Mouse (Mus musculus) erythroid progenitor cell, adult 5-6 weeks (primary cell): ENCODE results near the gene Mymx. TPM values are rescaled to one million over a fixed set of nuclear protein-coding genes. Genes with fewer than 3 reads are reported as not detected.

Source experiments
- ATAC-seq: replicated peaks from 2 replicates; pipeline ENCODE4 v1.8.0; 2016; ENCODE audit warnings: moderate number of reproducible peaks, mild to moderate bottlenecking, moderate TSS enrichment, inconsistent platforms; ENCODE audit not compliant: poor library complexity, low FRiP score, severe bottlenecking
- total RNA-seq, 2 experiments: library from RNA; stranded (forward) in 1 of 2; stranded (reverse) in 1 of 2; fragments of 150-400 nt in 1 of 2; fragments of 186-747, 209-891 nt in 1 of 2; gene quantifications; 2 replicates each; pipeline versions ENCODE4 v1.2.3 to v1.2.4; 2015 to 2017; ENCODE audit warnings: low replicate concordance in 2 of 2

Mymx gene
- total RNA-seq, 2 experiments from 2014 or later, result not detected

DNA sequence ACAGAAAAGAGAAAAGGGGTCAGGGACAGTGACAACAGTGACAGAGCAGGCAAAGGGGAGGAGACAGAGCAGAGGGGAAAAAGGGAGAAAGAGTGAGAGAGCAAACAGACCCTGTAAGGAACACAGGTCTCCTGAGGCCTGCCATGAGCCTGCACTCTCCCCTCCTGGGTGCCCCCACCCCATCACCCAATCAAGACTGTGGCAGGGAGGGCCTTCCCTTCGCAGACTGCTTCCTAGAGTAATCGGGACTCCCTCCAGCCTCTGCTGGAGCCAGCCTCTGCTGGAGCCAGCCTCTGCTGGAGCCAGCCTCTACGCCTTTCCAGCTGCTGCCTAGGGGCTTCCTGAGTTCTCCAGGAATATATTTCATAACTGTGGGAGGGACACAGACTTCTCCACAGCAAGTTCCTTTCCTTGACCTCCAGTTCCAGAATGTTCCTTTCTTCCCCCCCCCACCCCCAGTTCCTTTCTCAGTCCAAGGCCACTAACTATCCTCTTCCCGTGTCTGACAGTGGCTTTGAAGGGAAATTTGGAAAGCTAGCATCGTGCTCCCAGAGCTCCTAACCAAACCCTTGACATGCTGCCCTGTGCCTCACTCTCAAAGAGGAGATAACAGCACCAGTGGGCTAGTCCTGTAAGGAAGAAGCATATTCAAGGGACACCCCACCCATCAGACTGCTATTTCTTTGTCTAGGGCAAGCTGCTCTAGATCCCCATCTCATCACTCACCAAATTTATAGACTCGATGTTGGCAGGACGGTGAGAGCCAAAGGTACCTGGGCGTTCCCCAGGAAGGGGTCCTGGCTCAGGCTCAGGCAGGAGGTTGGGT lies 9.1 kb downstream of the Mymx start:
- peak; percentile 48 for ATAC-seq

DNA sequence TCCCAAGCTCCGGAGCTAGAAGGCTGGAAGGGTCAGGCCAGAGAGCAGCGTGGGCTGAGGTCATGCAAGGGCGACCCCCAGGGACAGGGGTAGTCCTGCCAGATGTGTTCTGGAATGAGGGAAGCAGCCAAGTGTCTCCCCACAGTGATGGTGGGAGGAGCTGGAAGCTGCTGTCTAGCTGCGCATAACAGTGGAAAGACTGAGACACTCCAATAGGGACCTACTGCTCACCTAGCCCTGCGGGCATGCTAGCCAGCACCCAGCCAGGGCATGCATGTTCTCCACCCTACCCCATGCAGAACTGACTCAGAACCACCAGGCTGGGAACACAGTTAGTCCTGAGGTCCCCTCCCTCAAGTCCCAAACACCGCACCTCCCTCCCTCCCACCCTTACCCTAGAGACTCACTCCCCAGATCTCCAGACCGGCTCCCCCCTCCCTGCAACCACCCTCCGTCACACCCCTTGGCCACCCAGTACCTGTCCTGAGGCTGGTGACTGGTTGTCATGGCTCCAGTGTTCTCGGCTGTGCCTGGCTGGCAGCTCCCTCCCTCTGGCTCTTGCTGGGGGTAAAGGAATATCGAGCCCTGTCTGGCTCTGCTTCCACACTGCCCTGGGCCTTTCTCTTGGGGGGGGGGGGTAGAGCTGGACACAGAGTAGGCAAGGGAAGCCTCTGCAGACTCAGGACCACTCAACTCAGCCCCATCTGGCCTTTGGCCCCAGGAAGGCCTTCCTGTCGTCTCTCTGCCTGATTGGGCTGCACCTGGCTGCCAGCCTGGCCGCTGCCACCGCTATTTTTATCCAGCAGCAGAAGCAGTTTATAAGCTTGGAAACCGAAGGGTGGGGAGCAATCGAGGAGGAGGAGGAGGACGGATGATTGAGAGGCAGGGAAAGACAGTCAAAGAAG lies 9.9 kb downstream of the Mymx start:
- no peak for ATAC-seq

DNA sequence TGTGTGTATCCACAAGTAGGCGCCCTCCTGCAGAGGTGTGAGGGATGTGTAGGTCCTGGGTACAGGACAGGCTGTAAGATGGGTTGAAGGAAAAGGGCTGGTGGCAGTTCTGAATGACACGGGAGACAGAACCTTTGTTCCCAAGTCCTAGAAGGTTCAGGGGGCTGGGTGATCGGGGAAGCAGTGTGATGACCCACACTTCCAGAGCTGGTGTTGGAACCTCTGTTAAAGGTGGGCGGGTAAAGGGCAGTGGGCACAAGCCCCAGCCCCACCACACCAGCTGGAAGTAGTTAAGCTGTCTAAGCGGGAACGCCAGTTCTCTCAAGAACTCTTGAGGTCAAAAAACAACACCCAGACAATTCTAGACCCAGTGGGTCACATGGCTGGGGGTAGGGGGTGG lies 11.5 kb downstream of the Mymx start:
- ATAC-seq, result no peak

DNA sequence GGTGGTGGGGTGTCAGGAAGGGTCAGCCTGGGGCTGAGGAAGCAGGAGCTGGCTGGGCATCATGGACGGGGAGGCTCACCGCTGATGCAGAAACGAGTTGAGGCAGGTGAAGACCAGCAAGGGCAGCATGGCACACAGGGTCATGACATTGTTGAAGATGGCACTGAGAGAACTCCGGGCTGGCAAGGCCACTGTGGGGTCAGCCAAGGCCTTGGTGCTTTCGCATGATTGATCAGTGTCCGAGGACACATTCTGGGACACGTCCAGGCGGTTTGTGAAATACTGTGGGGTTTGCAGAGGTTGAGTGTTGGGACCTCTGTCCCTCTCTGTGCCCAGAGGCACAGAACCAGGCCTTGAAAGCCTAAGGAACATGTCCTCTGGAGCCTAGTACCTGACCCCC lies 12.1 kb downstream of the Mymx start:
- no peak for ATAC-seq

DNA sequence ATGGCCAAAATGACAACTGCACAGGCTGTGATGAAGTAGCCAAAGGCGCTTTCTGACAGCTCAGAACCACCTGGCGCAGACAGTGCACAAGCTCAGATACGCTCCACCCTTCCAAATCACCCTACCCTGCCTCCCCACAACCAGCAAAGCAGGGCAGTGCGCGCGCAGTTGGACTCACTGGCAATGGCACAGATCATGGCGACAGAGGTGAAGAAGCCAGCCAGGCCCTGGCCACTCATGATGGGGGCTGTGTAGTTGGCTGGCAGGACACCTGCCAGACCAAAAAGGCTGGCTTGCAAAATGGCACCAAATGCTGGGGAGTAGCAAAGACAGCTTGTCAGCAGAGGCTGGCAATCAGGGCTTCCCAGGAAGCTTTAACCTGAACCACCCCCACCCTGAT lies 12.7 kb downstream of the Mymx start:
- ATAC-seq, result no peak

DNA sequence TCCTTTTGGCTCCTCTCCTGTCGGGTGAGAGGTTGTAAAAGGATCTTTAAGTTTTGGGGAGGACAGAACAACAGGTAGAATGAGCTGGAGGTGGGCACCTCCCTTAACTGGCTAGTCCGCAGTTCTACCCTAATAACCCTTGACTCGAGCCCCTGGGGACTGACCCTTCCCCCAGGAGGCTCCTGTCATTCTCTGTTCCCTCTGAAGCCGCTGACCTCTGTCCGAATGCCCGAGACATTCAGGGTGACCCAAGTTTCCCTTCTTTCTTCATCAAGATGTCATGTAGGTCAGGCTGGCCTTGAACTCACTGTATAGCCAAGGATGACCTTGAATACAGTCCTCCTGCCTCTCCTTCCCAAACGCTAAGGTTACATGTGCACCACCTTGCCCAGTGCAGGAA lies 13.5 kb downstream of the Mymx start:
- no peak for ATAC-seq

DNA sequence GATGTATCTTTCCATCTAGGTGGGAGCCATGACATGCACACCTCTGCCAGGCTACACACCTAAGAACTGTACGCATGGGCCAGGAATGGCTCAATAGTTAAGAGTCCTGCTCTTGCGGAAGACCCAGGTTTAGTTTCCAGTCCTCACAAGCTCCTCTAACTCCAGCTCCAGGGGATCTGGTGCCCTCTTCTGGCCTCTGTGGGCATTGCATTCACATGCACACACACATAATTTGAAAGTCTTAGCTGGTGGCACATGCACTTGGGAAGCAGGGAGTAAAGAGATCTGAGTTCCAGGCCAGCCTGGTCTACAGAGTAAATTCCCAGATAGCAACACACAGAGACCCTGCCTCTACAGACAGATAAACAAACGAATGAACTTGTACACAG lies 15.5 kb downstream of the Mymx start:
- no peak for ATAC-seq

DNA sequence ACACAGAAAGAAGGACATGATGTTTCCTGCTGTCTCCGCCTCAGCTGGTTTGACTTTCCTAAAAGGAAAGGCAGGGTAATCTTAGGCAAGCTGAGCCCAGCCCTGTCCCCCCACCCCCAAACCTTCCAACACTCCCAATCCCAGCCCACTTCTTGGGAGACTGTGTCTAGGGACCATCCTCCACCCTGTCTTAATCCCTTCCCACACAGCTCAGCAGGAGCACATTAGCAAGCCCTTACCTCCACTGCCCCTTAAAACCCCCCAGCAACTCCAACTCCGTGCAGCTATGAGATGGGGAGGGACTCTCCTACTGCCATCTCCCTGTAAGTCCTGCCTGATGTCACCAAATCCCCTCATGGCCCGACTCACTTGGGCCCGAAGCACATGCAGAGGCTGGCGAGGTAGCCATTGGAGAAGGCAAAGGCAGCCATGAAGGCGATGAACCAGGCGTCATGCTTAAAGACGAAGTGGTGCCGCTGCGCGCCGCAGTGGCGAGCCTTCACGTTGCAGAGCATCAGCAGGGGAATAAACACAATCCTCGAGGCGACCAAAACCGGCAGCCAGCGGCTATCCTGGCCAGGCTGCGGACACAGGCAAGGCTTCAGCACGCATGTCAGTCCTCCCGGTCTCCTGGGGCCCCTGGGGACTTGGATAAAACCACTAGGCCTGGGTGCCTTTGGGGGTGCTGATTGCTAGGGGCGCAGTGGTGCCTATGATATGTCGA lies 16.0 kb downstream of the Mymx start:
- no peak for ATAC-seq

DNA sequence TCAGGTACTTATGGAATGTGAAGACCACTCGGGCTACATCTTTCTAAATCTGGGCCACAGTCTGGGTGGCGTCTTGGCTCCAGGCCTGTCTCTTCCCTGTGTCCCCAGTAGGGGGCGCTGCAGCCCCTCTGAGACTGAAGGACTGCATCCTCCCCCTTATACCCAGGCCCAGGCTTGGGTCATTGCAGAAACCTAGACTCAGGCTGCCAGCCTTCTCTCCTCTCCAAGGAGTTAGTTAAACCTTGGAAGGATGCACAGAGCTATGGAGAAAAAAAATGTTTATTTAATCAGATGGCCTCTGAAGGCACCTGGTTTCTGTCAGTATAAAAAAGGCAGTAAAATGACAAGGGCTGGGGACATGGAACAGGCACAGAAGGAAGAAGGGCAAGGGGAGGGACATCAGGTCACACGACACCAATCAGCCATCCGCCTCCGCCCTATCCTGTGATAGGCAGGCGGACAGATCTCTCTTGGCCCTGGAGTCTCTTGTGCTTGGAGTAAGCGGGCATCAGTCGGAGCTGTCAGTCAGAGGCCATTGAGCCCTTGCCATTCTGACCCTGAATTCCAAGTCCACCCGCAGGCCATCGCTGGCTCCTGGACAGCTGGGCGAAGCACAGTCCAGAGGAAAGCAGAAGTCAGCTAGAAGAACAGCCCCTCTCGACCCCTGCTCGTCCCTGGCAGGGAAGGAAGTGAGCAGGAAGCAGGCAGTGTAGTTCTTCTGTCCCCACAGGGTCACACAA lies 16.8 kb downstream of the Mymx start:
- no peak for ATAC-seq

DNA sequence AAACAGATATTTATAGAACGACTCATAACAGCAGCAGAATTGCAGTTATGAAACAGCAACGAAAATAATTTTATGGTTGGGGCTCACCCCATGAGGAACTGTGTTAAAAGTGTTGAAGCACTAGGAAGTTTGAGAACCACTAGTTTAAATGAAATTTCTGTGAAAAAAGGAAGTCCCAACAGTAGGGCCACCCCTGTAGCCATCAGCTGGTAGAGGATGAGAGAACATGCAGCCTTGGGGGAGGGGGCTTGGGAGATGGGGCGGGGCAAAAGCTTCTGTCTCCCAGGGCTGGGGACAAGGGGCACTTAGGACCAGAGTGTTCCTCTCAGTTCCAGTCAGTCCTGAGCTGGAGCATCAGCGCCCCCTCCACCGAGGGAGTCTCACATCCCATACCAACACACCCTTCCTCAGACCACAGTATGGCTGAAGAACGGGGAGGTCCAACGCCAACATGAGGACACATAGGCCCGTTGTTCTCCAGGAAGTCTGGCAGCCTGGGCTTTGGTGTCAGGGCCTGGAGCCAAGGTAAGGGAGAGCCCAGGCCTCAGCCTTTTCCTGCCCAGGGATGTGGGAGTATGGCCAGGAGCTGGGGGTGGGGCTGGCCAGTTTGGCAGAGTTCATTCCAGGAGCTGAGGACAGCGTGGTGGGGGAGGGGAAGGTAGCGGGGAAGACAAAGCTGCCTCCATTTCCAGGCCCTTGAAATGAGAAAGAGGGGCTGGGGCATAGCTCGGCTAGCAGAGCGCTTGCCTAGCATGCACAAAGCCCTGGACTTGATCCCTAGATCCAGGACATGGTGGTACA lies 17.6 kb downstream of the Mymx start:
- no peak for ATAC-seq

DNA sequence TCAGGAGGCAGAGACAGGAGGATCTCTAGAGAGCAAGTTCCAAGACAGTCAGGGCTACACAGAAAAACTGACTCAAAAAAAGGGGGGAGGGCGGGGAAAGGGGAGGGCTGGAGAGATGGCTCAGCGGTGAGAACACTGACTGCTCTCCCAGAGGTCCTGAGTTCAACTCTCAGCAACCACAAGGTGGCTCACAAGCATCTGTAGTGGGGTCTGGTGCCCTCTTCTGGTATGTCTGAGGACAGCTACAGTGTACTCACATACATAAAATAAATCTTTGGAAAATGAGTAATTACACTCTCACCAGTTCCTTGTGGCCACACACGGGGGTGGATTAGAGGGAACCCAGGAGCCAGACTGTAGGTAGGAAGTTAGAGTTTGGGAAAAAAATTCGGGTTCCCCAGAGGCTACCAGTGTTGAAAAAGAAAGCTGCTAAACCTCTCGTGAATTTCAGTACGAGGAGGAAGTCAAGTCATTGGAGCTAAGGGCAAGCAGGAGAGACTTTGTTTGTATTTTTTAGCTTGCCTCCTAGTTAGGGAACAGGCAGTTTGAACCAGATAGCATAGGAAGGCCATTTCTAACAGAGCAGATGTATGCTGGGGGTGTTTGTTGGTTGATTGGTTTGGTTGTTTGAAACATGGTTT lies 19.1 kb downstream of the Mymx start:
- ATAC-seq, result no peak

DNA sequence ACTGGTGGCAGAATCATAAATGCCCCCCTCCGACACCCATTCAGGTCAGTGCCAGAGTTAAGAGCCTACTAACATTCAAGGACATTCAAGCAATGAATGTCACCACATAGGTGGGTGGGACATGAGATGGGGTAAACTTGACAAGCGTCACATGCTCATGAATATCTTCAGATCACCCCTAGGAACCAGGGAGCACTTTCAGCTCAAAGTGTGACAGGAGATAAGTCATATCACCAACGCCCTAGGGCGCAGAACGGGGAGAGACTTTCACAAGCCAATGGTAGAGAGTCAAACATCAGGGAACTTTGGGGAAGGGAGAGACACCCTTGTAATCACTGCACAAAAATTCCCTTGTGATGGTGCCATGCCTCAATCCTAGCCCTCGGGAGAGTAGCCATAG lies 19.7 kb downstream of the Mymx start:
- ATAC-seq, result peak; percentile 61

DNA sequence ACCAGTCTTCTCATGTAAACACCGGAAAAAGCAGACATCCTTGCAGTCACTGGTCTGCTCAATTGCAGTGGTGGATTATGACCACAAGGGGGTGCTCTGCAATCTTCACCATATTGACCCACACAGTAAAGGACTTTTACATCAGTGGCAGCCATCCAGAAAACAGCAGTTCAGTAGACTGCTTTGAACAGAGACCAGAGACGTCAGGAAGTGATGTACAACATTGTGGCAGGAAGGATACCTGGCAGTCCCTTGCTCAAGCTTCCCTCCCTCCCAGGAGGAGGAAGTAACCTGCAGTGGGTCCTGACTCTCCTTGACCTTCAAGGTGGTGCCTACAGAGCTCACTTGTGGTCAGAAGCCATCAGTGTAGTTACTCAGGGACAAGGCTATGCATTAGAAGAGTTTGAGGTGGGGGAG lies 20.3 kb downstream of the Mymx start:
- ATAC-seq, result peak; percentile 78

DNA sequence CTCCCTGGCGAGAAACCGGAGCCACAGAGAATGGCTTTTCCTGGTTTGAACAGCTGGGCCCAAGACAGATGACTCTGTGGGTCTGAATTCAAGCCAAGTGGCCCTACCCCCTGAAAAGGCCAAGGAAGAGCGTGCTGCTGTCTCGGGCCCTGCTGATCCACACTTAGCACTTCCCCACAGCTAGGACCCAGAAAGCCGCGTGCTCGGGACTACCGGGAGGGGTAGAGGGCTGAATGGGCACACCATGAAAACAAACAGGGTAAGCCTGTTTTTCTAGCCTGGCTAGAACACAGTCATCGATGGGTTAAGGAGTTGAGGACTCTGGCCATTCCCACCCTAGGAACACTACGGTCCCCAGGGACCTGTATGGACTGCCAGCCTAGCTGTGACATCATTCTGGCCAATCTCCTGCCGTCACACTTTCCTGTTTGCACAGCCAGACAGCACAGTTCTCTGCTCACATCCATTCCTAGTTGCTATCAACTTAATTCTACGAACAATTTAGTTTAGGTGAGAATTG lies 20.9 kb downstream of the Mymx start:
- no peak for ATAC-seq

DNA sequence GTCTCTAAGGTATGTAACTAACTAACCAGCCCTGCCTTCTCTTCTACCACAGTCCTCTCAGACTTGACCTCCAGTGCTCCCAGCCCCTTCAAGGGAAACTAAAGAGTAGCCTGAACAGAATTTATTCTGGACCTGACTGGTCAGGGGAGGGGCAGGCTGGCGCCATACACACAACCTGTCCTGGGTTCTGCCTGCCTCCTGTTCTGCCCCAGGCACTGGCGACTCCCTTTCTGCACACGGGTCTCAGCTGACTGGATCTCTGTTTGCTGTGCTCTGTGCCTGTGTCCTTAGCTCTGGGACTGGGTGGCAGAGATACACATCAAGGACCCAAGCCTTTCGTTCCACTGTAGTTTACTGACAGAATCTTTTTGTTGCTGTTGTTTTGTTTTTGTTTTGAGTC lies 22.3 kb downstream of the Mymx start:
- ATAC-seq, result no peak

DNA sequence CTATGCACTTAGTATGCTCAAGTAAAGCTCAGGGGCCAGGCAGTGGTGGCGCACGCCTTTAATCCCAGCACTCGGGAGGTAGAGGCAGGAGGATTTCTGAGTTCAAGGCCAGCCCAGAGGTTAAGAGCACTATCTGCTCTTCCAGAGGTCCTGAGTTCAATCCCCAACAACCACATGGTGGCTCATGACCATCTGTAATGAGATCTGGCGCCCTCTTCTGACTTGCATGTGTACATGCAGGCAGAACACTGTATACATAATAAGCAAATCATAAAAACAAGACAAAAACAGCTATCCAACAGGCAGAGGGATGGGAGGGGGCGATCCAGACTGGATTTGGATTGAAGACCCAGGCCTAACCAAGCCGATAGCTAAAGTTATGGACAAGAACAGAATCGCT lies 23.1 kb downstream of the Mymx start:
- ATAC-seq, result no peak

DNA sequence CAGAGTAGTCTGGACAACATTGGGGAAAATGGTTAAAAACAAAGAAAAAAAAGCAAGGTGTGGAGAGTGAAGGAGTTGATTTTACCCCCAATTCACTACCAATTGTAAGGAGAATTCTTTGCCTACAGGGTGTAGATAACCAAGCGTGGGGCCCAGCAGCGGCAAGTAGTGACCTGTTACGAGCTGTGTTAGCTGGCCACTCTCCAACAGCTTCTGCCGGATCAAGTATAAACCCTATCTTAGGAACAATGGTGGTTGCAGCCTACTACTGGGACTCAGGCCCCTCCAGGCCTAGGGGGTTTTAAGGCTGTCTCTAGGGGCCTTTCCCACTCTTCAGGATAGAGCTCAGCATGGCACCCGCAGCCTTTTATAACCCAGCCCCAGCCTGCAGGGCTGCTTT lies 23.7 kb downstream of the Mymx start:
- ATAC-seq, result no peak

DNA sequence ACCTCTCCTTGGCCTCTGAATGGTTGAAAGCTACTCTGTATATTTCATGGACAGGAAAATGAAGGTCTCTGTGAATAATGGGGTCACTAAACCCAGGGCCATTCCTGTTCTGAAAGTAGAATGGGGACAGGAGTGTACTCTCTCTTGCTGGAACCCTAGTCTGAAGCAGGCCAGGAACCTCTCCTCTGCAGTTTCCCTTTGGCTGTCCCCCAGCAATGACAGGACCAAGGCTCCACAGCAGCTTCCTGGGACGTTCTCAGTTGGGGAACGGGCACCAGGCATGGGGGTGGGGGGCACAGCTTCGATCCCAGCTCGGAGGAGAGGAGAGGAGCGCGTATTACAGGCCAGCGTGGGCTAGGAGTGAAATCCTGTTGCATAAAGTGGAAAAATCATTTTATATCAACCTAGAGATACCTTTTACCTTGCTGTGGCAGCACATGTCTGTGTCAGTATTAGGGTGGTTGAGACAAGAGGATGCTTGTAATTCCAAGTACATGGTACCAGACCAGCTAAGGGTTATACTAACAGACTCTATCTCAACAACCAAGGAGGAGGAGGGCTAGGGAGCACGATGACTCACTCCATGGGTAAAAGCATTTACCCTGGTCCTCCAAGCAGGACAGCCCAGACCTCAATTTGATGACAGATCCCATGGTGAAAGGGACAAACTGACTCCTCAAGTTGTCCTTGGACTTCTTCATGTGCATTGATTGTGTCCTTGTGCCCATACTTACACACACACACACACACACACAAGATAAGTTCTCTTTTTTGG lies 26.6 kb downstream of the Mymx start:
- ATAC-seq, result no peak
